Mouse (Mus musculus) adrenal gland, postnatal 14 days (tissue): Measurements from ENCODE around the gene Mre11a. TPM values are rescaled to one million over a fixed set of nuclear protein-coding genes. Genes with fewer than 3 reads are reported as not detected.

Source experiments
- DNase-seq: peaks from one replicate; pipeline ENCODE4 v3.0.0; 2021; ENCODE audit warnings: mixed read lengths
- total RNA-seq: library from RNA; stranded (reverse); gene quantifications from 2 replicates; pipeline ENCODE4 v1.2.3, GENCODE M21; 2021

The Mre11a gene
- total RNA-seq, 1 experiment from 2014 or later = 16.6 TPM

DNA sequence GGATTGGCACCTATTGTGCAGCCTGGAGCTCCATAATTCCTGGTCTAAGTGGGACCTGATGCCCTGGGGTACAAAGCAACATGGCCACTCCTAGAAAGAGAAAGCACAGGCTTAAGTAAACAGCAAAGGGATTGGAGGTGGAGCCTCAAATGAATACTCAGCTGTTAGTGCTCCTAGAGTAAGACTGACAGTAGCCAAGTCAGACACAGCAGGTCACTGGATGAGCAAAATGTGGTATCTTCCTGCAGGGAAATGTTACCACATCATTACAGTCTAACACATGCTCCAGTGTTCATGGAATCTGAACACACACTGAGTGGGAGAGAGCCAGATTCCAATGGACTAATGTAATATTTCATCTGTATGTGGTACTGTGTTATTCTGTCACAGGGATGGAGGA lies 36.9 kb downstream of the Mre11a start:
- no peak for DNase-seq

DNA sequence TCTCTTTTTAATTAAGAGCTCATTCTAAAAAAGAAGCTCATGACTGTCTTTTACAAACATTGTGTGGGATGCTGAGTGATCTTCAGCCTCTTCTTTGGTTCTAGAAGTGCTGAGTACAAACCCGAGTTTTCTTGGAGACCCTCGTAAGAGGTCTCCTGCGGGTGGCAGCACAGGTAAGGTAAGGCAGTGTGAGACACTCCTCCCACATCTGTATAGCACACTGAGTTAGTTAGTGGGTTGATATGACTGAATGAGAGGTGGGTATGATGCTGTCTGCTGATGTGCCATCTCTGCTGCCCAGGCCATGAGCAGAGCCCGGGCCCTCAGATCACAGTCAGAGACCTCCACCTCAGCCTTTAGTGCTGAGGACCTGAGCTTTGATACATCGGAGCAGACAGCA lies 40.4 kb downstream of the Mre11a start:
- no peak for DNase-seq

DNA sequence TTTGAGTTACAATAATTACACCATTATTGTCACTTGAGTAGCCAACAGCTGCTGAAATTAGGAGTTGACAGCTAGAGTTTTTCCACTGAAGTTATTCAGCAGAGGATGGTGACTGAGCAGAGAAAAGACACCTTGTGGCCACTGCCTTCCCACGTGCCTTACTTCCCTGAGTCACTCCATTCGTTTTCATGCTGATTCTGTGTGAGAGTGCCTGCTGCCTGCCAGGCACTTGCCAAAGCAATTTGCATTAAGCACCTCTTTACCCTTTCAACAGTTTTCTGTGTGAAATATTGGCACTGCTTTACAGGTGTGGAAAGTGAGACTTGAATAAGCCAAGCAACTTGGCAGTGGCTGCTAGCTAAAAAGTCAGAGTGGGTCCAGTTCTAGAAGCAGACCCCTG lies 43.4 kb downstream of the Mre11a start:
- DNase-seq = no peak

DNA sequence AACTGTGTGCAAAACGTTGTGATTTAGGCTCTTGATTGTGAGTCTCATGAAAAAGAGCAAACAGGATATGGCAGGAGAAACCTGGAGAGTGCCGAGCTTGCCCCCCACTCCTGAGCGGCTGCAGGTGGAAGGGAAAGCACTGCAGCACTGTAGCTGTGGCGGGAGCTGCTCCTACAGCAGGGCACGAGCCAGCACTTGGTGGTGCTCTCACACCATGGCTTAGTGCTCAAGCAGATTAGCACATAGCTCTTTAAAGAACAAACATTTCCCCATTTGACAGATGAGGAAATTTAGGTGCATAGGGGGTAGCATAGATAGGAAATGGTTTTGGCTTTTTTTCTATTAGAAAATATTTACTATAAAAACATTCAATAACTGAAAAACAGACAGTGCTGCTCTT lies 47.6 kb downstream of the Mre11a start:
- no peak for DNase-seq

DNA sequence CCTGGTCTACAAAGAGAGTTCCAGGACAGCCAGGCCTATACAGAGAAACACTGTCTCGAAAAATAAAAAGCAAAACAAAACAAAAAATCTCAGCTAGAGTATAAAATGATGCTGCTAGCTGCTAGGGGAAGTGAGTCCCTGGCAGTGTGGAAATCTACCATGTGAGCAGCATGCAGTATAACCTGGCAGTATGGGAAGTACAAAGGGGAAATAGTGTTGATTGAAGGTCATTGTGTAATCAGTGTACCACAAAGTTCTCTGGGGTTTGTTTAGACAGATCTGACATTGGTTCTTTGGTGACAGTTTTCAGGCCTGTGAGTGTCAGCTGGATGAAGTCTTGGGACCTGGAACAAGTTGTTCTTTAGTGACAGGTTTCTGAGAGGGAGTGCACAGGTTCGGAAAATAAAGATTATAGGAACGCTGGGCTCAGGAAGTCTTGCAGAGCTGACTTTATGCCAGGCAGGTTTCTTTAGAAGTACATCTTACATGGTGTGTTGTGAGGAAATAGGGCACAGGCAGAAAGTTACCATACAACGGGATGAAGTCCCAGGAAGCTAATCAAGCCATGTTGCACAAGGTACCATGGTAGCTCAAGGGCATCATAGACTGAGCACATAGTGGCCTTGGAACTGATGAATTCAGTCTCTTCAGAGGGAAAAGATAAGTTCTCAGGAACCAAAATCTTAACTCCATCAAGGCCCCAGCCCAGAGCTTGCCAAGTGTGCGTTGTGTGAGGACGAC lies 51.1 kb downstream of the Mre11a start:
- no peak for DNase-seq

DNA sequence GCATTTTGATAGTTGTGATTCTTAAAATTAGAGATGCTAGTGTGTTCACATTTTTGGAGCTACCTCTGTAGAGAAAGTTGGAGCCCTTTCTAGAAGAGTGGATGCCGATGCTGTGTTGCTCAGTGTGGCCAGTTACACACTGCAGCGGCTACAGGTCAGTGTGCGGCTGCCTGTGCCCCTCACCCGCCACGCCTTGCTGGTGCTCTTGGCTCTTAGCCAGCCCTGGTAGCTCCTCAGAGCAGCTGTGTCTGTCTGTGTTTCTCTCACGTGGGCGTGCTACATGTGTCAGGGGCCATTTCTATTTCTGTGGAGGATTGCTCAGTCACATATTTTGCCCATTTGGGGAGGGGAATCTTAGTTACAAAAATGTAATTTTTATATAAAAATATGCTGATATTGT lies 55.1 kb downstream of the Mre11a start:
- DNase-seq = peak; percentile 29

DNA sequence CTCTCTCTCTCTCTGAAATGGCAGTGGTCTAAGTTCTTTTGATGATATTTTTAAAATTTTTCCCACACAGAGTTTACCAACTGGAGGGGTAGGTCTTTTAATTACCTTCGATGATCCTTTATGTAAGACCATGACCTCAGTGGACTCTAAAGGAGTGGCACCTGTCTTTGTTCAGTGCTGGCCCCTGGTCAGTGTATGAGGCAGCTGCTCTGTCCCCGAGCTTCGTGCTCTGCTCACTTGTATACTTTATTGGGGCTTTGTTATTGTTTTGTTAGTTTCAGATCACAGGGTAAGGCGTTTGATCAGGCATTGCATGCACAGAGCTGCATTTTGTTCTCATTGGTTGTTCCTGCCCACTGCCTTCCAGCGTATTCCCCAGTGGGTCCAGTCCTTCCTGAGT lies 55.5 kb downstream of the Mre11a start:
- no peak for DNase-seq

DNA sequence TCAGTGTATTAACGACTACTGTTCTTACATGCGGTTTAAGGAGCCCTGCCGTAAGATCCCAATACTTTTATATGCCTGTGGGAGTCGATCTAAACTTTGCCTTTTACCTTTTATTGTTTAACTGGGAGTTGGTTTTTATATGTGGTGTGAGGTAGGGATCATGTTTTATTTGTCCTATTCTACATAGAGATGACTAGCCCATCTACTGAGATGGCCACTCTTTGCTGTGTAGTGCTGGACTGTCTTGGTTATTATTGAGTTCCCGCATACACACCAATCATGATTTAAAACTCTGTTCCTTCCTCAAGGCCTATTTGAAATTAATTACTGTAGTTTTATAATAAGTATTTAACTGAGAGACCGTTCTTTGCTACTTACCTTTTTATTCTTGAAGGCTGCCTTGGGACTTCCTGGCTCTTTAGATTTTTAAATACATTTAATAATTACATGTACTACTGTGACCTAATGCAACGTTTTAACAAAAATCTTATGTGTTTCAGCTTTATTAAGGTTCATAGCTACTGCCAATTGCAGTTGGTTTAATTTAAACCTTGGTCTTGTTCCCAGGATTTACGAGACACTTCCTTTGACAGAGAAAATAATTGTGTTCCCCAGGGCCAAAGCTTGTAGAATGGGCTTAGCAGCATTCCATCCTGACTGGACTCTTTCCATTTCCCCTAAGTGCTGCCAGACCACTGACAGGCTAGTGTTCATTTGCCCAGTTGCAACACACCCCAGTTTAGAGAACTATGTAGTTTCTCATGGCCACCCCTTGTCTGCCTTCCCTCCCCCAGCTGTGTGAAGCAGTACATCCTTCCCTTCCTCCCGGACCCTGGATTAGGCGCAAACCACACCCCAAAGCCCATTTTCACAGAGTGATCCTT lies 57.7 kb downstream of the Mre11a start:
- peak; percentile 24 for DNase-seq

DNA sequence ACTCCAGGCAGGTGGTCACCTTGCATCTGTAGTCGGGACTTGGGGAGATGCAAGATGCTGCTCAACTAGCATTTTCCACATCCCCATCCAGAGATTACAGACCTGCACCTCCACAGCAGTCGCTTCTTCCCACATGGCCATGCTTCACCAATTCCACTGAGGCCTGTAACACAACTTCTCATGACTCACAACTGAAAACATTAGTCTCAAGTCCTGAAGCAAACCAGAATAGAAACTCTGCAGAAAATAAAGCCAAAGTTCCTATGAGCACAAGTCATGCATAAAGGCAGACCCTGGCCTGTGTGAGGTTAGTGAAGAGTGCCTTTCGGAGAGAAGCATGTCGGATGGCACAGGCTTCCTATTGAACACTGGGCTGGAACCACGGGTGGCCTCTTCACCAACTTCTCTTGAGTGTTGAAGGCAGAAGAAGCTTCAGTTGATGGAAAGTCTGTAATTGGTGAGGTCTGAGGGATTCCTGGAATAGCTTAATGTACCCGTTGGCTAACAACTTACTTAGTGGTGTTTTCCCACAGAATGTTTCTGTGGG lies 58.9 kb downstream of the Mre11a start:
- DNase-seq = no peak

DNA sequence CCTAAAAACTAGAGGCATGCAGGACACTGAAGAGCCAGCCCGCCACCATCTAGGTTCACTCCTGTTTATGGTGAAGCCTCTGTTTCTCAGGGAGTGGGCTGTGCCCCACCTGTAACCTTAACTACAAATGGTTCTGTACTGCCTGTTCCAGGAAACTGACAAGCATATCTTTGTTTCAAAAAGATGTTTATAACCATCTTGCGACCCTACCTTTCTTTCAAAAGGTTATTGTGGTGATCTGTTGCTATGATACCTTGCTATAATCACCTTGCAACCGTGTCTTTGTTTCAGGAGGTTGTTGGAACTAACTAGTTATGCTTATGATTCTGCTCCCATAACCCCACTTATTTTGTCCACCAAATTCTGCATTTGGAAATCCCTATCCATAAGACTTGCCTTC lies 59.4 kb downstream of the Mre11a start:
- DNase-seq = no peak

DNA sequence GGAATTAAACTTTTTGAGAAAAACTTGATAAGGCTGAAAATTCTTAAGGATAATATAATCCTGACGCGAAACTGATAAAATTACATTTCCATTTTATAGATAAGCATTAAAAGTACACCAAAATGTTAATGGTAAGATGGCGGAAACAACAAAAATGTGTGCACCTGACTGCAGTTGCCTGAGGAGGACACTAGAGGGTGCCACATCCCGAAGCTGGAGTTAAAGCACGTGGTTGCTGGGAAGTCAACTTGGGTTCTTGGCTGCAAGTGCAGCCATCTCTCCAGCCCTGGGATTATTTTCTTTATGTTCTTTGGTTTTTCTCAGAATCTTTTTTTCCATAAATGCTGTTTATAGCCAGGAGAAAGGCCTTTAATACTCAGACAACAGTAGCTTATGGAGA lies 62.0 kb downstream of the Mre11a start:
- peak; percentile 14 for DNase-seq

DNA sequence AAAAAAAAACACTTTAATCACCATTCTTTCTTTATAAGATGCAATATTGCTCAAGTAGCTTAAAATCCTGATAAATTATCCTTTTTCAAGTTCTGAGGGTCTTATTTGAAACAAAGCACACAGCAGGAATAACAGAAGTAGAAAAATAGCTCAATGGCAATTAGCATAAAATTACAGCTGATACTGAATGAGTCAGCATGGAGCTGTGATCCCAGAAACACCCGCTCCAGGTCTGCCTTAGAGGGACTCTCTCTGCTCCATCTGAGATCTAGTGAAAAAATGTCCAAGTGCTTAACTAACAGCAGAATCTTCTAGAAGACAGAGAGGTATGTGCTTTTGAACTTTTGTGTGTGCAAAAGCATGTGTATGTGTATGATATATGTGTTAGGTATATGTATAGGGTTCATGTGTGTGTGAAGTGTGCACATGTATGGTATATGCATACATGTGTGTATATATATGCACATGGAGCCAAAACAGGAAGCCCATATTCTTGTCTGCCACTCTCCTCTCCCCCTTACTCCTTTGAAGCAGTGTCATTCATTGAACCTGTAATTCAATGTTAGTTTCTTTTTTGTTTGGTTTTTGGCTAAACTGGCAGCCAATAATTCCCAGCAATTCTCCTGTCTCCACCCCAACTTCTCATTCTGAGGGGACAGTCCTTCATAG lies 63.9 kb downstream of the Mre11a start:
- no peak for DNase-seq

DNA sequence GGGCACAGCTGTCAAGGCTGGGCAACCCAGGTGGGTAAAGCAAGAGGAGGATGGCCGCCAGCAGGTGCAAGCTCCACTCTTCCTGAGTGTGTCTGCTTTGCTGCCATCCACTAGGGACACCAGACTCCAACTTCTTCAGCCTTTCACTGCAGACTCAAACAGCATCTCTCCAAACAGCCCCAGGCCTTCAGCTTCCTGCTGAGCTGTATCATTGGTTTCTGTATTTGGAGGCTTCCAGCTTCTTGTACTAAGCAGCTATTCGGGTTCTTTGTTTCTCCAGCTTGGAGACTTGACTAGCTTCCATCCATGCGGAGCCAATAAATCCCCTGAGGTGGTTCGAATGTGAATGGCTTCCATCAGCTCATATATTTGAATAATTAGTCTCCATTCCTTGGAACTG lies 70.1 kb downstream of the Mre11a start:
- DNase-seq = no peak

DNA sequence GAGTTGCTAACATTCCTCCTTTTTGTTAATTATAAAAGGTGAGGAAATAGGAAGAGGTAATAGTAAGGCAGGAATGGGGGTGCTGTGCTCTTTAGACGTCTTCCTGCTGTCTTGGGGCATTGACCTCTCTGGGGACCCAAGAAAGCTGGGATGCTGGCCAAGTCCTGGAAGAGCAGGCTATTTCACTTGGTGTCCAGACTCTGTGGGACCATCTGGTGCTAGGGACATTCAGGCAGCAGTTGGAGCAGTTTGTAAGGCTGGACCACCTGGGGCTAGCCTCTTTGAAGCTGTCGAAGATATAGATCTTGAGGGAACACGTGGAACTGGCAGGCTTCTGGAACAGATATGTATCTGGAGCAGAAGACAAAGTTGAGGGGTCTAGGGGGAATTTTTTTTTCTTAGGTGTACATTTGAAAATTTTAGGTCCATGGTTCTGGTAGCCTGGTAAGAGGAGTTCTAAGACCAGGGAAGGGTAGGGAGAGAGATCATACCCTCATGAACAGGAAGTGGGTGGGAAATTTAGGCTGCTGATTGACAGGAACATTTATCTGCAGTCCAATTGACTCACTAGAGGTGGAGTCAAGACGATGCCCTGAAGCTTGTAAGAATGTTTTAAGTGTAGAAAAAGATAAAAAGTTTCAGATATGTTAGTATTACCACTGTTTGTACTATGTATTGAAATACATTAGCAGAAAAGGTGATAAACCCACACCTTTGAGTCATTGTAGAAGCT lies 72.6 kb downstream of the Mre11a start:
- DNase-seq = peak; percentile 29

DNA sequence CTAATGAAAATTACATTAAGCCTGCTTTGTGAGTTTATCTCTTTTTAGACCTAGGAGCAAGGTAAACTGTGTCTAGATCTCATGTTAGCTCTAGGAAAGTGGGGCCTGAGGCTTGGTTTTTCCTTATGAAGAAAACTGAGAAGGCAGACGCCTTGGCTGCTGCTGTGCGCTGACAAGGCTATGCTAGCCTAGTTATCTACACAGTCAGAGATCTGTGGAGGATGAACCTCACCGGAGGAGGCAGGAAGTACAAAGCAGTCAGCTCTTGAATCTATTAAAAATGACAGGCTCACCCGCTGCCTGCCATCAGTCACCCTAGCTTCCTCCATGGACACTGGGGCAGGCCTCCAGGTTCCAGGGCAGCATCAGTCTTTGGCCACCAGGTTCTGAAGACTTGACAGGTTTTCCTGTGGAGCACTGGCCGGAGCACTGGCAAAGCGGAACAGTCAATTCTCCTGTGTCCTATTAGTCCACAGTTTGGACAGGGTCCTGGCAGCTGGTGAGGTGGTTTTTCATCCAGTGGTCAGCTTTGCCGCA lies 73.8 kb downstream of the Mre11a start:
- DNase-seq = no peak

DNA sequence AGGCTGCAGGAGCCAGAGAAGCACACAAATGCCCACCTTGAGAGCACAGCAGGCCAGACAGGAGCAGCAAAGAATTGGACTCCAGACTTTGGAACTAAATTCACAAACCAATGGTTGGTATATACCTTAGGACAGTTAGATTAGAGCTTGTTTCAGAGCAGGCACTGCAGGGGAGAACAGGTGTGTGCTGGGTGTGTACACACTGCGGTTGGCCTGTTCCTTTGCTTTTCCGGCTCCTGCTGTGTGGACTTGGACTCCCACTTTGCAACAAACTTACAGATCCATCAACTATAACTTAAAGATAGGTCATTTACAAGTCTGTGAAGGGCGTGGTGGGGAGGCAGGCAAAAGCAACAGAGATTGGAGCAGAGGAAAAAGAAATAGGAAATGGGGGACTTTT lies 74.3 kb downstream of the Mre11a start:
- DNase-seq = no peak

DNA sequence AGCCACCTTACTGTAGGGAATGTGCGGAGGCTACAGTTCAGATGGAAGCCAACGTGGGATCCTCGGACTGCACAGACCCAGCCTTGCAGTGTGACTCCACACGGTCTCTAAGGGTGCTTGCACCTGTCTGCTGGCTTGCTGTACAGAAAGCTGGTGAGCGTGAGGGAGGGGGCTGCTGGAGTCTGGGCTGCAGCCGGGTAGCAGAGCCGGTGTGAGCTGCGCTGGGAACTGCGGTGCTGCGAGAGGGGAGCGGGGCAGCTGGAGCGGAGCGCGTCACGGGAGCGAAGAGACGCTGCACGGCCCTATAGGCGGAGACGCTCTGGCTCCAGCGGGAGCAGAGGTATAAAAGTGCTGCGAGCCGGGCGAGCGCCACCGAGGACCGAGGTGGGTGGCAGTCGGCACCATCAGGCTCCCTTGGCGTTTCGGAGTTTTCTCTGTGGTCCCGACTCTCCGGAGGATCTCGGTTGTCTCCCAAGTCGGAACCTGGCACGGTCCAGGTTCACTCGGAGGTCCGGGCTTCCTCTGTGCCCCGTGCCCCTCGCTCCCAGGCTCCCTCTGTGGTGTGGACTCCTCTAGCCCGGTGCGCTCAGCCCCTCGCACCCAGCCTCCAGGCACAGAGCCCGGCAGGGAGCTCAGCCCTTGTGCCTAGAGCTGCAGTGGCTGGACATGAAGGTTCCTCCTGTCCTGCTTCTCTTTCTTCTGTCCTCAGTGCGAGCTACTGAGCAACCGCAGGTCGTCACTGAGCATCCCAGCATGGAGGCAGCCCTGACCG lies 75.6 kb downstream of the Mre11a start, which contains the start of gene Gpr83:
Gene Gpr83, plus strand, starts transcription at position 343 of the 772 bp plus-strand sequence.
- DNase-seq = peak; percentile 53

DNA sequence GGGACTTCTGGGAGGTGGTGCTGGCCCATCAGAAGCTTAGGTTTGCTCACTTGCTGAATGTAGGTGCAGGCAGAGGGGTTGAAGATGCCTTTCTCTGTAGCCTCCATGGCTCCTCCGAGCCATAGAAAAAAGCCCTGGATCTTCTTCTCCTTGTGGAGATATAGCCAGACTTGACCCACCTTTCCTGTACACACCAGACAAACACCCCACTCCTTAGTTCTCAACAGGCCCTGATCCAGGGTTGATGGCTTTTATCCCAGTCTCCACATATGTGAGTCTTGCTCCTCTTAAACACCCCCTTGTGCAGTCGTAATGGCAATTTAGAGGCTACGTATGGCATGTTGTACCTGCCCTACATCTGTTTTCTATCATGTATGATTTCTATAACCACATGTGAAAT lies 78.7 kb downstream of the Mre11a start:
- no peak for DNase-seq

DNA sequence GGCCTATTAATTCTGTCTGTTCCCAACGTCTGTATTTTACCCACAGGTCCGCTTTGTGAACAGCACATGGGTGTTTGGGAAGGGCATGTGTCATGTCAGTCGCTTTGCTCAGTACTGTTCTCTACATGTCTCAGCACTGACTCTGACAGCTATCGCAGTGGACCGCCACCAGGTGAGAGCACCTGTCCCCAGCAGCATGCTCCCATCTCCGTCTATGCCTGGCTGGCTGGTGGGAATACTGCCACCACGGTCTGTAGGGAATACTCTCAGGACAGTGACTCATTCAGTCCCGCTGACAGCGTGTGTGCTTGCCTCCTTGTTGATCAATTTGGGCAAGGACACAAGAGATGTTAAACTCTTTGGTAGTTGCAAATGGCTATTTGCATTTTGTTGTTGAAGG lies 80.3 kb downstream of the Mre11a start:
- no peak for DNase-seq

DNA sequence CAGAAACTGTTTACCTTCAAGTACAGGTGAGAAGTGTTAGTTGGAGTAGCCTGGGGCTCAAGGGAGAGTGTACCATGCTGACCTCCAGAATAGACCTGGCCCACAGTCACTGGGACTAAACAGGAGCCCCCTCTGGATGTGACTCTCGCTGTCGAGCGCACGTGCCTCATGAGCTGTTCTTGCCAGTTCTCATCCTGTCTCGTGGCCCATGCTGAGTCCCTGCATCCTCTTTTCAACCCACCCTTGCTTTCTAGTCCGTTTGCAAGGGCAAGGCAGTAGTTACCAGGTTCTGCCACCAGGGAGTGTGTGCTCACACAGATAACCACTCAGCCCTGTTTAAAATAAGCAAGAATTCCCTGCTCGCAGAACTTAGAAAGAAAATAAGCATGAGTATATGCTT lies 82.5 kb downstream of the Mre11a start:
- DNase-seq = peak; percentile 67

DNA sequence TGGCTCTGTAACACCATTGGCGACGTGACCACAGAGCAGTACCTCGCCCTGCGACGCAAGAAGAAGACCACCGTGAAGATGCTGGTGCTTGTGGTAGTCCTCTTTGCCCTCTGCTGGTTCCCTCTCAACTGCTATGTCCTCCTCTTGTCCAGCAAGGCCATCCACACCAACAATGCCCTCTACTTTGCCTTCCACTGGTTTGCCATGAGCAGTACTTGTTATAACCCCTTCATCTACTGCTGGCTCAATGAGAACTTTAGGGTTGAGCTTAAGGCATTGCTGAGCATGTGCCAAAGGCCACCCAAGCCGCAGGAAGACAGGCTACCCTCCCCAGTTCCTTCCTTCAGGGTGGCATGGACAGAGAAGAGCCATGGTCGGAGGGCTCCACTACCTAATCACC lies 83.9 kb downstream of the Mre11a start:
- DNase-seq = no peak
